Mouse (Mus musculus) skeletal muscle tissue, adult 2 months (tissue): ENCODE data around the gene Gm13290.
"Not testable (repeated sequence)": the region's sequence is repeated elsewhere in the genome, so short reads cannot be mapped to it uniquely, and the experiment has no call there.

ENCODE experiments used
- DNase-seq: peaks from one replicate; pipeline ENCODE4 v3.0.0-alpha.2; 2012; ENCODE audit warnings: low read depth, low spot score

The Gm13290 gene

GRCm38 (mm10) chr4:88781831-88782230 is 8.2 kb downstream of the Gm13290 start, which contains the start of gene Ifnz:
TSS of gene Ifnz (plus strand) at chr4:88782131.
- not testable (repeated sequence) for DNase-seq

DNA sequence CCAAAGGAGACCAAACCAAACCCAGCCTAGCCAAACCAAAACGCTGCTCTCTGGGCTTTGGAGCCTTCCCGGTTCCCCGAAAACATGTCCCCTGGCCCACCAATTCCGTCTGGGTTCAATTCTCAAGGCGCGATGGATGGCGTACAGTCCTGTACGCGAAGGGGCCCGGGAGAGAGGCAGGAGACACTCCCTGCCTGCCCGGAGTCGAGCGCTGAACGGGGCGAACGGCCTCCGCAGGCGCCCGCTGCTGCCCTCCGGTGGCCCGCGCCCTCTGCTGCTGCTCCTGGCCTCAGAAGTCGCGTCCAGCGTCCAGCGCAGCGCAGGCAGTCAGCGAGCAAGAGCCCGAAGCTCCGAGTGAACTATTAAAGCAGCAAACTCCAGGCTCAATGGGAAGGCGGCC is 8.7 kb downstream of the Gm13290 start:
- DNase-seq, result not testable (repeated sequence)

DNA sequence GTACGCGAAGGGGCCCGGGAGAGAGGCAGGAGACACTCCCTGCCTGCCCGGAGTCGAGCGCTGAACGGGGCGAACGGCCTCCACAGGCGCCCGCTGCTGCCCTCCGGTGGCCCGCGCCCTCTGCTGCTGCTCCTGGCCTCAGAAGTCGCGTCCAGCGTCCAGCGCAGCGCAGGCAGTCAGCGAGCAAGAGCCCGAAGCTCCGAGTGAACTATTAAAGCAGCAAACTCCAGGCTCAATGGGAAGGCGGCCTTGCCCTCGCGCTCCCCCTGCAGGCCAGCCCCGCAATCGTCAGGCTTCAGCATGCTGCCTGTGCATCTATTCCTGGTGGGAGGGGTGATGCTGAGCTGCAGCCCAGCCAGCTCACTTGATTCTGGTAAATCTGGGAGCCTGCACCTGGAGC is 11.8 kb downstream of the Gm13290 start, which contains the start of gene Gm13276:
Gm13276 (plus strand) TSS at position 301 of the 400 bp plus-strand sequence.
- not testable (repeated sequence) for DNase-seq

GRCm38 (mm10) chr4:88788402-88788801 is 14.8 kb downstream of the Gm13290 start, which contains the start of gene Gm13277:
TSS of gene Gm13277 (plus strand) at chr4:88788632.
- not testable (repeated sequence) for DNase-seq

- DNase-seq, result not testable (repeated sequence)
These were observed 17.6 kb downstream of the Gm13290 start, which contains the start of gene Gm13278 for GRCm38 (mm10) chr4:88791250-88791649. TSS of gene Gm13278 (plus strand) at chr4:88791550.

DNA sequence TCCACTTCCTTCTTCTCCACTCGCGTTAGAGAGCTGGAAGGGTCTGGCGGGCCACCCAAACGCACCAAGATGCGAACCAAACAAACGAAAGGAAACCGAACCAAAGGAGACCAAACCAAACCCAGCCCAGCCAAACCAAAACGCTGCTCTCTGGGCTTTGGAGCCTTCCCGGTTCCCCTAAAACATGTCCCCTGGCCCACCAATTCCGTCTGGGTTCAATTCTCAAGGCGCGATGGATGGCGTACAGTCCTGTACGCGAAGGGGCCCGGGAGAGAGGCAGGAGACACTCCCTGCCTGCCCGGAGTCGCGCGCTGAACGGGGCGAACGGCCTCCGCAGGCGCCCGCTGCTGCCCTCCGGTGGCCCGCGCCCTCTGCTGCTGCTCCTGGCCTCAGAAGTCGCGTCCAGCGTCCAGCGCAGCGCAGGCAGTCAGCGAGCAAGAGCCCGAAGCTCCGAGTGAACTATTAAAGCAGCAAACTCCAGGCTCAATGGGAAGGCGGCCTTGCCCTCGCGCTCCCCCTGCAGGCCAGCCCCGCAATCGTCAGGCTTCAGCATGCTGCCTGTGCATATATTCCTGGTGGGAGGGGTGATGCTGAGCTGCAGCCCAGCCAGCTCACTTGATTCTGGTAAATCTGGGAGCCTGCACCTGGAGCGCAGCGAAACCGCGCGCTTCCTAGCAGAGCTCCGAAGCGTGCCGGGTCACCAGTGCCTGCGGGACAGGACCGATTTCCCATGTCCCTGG is 20.5 kb downstream of the Gm13290 start, which contains the start of gene Gm13275:
Gm13275 (plus strand) TSS at position 552 of the 740 bp plus-strand sequence.
- DNase-seq, result not testable (repeated sequence)

GRCm38 (mm10) chr4:88797097-88797496 is 23.5 kb downstream of the Gm13290 start, which contains the start of gene Gm13279:
TSS of gene Gm13279 (plus strand) at chr4:88797397.
- not testable (repeated sequence) for DNase-seq

DNA sequence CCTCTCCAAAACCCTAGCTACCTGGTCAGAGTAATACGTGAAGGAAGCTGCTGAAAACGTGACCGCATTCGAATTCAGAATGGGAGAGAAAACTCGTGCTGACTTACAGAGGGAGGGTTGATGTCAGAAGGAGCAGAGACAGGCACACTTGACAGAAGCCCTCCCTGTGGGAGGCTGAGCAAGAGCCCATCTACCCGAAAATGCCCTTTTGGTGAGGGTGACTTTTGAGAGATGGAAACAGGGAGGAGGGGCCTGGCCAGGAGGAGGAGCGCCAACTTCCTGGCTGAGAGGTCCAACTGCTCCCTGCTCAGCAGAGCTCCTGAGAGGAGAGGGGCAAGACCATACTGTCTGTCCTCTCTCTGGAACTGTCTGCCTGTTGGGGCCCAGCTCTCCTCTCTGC is 25.7 kb downstream of the Gm13290 start, which contains the start of gene Gm13285:
Gm13285 (plus strand) TSS at position 301 of the 400 bp plus-strand sequence.
- not testable (repeated sequence) for DNase-seq

GRCm38 (mm10) chr4:88802954-88803353 is 29.3 kb downstream of the Gm13290 start, which contains the start of gene Gm13287:
TSS of gene Gm13287 (plus strand) at chr4:88803254.
- DNase-seq, result not testable (repeated sequence)

GRCm38 (mm10) chr4:88805231-88805630 is 31.6 kb downstream of the Gm13290 start, which contains the start of gene Gm13288:
TSS of gene Gm13288 (plus strand) at chr4:88805531.
- not testable (repeated sequence) for DNase-seq

GRCm38 (mm10) chr4:88805761-88806160 is 32.1 kb downstream of the Gm13290 start:
- not testable (repeated sequence) for DNase-seq

- no peak for DNase-seq
These were observed 42.3 kb downstream of the Gm13290 start, which contains the start of gene Ifna7 for GRCm38 (mm10) chr4:88815928-88816327. TSS of gene Ifna7 (plus strand) at chr4:88816228.

DNA sequence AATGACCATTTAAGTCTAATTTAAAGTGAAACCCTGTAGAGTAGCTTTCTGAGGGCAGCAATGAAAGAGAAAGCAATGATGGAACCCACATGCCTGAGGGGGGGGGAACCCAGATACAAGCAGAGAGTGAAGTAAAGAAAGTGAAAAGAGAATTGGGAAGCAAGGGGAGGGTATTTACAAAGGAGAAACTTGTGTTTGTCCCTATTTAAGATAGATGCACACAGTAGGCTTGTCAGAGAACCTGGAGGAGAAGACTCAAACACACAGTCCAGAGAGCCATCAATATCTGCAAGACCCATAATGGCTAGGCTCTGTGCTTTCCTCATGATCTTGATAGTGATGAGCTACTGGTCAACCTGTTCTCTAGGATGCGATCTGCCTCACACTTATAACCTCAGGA is 46.0 kb downstream of the Gm13290 start, which contains the start of gene Ifna11:
Ifna11 (plus strand) TSS at position 301 of the 400 bp plus-strand sequence.
- no peak for DNase-seq

DNA sequence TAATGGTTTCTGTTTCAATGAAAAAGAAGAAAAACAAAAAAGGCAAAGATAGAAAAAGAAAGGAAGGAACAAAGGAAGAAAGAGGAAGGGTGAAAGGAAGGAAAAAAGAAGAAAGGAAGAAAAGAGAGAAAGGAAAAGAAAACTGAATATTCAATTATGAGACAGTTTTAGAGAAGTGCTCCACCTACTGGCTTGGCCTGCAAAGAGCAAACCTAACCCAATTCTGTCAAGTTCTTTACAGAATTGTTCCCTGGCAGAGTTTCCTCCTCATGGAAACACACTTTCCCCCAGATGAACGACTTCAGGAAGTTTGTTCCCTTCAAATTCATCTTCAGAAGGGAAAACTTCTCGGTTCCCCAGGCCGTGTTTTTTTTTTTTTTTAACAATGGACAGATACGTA is 49.4 kb downstream of the Gm13290 start:
- DNase-seq, result no peak
